Mouse (Mus musculus) CD4-positive helper T cell, adult 2 months (primary cell): ENCODE results near the gene Fabp3.

ENCODE experiments used
- DNase-seq: peaks from one replicate; pipeline ENCODE4 v3.0.0-alpha.2; 2012; ENCODE audit warnings: low read depth, missing footprints, low spot score

The Fabp3 gene

DNA sequence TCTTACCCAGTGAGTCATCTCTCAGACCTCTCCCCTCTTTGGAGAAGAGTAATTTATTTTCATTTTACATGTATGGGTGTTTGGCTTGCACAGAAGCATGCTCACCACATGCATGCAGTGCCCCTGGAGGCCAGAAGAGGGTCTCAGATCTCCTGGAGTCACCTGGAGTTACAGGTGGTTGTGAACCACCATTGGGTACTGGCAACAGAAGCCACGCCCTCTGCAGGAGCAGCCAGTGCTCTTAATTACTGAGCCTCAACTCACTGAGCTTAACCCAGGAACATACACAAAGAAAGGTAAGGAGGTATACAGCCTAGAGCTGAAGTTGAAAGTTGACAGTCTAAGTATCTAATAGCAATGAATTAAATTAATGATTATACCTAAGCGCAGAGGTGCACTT, 17.1 kb downstream of the Fabp3 start:
- no peak for DNase-seq

DNA sequence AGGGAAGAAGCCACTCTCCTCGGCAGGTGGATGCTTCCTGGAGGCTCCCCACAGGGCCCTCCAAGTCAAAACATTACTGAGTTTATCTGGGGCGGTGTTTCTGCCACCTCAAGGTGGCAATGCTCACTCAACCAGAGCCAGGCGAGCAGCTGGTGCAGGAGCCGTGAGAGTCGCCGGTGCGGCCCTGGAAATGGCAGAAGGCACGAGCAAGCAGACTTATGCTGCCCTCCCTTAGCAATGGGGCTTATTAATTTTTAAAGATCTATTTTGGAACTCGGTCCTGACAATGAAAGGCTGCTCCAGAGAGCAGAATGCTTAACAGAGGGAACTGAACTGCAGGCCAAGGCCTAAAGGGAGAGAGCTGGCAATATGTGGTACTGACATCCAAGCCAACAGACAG, 19.0 kb downstream of the Fabp3 start:
- DNase-seq, result no peak

DNA sequence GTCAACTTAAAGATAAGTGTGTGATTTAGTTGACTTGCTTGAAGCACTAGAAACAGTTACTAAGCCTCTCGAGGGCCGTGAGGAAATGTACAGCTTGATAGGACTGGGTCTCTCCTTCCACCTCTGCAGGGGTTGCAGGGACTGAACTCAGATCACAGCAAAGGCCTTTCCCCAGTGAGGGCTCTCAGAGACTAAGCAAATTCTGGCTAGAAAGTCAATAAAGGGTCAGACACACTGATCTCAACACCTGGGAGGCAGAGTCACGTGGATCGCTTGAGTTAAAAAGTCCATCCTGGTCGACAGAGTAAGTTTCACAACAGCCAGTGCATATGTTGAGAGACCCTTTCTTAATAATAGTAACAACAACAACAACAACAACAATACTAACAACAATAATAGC, 27.5 kb downstream of the Fabp3 start:
- no peak for DNase-seq

DNA sequence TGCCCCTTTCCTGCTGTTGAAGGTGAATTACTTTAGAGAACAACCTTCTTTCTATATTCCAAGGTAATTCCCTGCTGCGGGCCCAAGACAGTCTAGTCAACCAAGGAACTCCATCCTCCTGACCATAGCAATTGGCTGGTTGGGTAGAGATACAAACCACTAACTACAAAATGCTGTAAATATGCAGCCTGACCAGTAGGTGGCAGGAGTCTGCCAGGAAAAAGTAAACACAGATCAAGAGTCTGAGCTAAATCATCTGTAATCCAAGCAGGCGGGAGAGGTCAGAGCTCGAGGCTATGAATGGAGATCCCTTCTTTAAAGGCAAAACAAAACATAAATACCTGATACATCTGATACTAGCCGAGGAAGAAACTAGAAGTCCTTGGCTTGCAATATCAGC, 33.3 kb downstream of the Fabp3 start:
- peak; percentile 59 for DNase-seq

DNA sequence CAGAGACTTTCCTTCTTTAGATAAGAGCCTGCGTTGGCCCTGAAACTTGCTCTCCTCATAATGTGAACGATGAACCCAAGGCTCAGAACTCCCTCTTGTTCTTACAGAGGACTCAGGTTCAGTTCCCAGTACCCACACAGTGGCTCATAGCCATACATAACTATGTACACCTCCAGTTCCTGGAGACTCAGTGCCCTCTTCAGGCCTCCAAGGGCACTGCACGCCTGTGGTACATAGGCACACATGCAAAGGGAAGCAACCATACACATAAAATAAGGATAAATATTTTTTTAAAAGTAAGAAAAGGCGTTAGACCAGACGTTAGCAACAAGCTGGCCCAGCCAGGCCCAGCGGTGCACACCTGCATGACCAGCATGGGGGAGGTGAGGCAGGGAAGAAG, 41.3 kb downstream of the Fabp3 start:
- no peak for DNase-seq

DNA sequence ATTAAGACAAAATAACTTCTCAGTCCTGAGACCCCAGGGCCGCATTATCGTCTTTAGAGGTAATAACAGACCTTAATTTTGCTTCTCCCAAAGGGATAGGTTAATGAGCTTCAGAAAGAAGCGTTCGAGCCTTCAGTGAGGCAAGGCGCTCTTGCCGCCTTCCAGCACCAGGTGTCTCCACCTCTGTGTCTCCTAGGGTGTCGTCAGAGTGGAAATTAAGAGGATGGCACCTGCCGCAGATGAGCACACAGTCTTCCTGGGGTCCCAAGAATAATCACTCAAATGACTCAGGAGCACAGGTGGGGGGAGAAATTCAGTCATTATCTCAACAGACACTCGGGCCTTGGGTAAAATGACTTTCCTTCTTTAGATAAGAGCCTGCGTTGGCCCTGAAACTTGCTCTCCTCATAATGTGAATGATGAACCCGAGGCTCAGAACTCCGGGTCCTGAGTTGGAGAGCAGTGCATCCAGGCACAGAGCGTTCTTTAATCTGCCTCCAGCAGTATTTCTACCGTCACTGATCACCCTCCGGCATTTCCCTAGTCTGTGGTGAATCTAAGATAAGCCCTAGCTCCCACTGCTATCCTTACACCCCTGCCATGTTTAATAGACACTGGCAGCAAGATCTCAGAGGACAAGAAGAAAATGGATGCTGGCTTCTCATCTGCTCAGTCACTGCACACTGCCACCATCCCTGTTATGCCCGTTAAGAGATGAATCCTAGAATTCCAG, 42.5 kb downstream of the Fabp3 start:
- no peak for DNase-seq

DNA sequence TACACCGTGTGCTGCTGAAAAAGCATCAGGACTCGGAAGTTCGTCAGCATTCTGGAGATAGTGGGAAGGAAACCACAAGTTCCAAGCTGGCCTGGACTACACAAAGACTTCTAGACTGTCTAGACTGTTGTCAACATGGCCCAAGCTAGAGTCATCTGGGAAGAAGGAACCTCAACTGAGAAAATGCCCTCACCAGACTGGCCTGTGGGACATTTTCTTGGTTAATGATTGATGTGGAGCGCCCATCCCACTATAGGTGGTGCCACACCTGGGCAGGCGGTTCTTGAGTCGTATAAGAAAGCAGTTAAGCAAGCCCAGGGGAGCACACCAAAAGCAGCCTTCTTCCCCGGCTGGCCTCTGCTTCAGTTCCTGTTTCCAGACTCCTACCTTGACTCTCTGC, 44.2 kb downstream of the Fabp3 start:
- DNase-seq, result no peak

DNA sequence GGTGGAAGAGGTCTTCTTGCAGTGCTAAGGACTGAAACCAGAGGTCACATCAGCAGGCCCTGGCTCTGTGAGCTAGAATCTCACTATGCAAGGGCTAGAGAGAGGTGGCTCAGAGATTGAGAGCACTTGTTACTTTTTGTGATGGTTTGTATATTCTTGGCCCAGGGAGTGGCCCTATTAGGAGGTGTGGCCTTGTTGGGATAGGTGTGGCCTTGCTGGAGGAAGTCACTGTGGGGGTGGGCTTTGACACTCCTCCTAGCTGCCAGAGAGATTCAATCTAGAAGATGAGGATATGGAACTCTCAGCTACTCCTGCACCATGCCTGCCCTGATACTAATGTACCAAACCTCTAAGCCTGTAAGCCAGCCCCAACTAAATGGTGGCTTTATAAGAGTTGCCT, 49.6 kb downstream of the Fabp3 start:
- DNase-seq, result no peak

DNA sequence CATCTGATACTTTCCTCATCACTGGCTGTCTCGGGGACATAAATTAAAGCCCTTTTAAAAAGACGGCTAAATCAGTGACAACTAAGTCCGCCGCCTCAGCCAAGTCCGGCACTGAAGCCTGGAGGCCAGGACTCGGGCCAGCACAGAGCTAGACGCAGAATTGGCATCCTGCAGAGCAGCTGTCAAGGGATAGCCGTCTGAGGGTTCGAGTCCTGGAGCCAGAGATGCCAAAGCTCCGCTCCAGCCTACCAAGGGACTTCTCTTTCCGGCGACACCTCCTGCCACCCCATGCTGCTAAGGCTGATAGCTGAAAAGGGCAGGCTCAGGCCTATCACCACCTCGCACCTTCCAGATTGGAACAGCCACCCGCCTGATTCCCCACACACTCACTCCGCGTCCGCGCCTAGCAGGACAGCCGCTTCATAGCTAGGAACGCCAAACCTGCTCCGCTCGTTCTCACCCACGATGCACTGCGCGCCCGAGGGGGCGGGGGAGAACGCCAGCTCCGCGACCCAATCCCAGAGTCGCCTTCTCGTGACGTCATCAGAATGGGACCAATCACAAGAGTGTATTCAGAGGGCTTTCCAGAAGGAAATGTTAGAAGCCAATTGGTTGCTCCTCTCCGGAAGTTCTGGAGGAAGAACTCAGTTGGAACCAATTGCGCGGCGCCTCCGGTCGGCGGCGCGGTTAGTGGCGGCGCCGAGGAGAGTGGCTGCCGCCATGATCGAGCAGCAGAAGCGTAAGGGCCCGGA, 51.3 kb downstream of the Fabp3 start, which contains the start of the genes Zcchc17 and Snrnp40:
Zcchc17 (minus strand) TSS at position 458 of the 752 bp plus-strand sequence.
Snrnp40 (plus strand) TSS at position 647 of the 752 bp plus-strand sequence.
- peak; percentile 99 for DNase-seq

DNA sequence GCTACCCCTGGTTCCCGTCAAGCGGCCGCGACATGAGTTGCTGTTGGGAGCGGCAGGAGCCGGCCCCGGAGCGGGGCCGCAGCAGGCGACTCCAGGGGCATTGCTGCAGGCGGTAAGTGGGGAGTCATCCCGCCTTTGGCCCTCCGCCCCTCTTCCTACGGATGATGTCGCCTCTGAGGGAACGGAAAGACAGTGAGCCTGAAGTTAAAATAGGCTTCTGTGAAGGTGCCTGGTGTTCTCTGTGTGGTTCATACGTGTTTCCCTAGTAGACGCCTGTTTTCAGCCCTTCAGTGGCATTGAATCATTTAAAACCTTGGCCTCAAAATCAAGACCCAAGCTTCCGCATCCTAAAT, 51.8 kb downstream of the Fabp3 start:
- DNase-seq, result no peak
